Mouse (Mus musculus): ENCODE results near the gene Hoxc8.

DNA sequence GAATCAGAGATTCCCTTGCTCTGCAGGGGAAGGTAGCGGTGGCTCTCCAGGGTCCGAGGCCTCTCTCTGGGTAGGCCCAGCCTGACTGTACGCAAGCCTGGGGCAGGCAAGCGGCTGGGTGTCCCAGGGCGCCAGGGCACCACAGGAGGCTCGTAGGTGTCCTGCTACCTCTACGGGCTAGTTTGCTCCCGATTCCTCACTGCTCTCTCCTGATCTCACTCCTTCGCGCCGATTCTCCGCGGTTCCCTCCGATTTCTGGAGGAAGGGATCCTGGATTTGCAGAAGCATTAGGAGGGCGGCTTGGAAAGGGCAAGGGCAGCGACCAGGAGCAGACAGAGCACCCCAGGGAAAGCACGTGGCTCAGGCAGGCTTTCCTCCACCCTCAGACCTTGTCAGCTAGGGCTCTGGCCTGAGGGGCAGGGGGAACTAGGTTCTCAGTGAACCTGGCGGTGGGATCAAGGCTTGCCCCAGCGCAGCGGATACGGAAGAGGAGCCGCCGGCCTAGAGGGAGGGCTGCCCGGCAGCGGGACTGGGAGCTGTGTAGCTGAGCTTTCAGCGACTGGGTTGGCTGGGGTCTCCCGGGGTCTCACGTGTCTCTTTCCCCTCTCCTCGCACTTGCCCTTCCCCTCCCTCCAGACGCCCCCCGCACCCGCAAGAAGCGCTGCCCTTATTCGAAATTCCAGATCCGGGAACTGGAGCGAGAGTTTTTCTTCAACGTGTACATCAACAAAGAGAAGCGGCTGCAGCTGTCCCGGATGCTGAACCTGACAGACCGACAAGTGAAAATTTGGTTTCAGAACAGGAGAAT, 34.4 kb upstream of the Hoxc8 start:
- TF ChIP-seq TAL1 (IDR thresholded peaks at IDR 0.05; ENCODE audit: low read length) (no peak), GATA1 (IDR thresholded peaks at IDR 0.05; ENCODE audit: low read length) (no peak)

Data from erythroblast, embryonic 14.5 days (primary cell).